Mouse (Mus musculus) CH12.LX (cell line): Measurements from ENCODE around the gene Dph1. TPM values are rescaled to one million over a fixed set of nuclear protein-coding genes. Genes with fewer than 3 reads are reported as not detected.
A peak's percentile ranks its signal among the peaks of the same experiment; 100 is the strongest.

Experiments used
- DNase-seq: peaks from one replicate; pipeline ENCODE4 v3.0.0-alpha.2; 2013; ENCODE audit errors: extremely low read depth
- H3K27ac ChIP-seq: 2 replicates; pipeline ENCODE4 v1.5.1; 2012; ENCODE audit warnings: low read depth, mild to moderate bottlenecking, control low read depth, moderate library complexity; ENCODE audit not compliant: insufficient read depth
- H3K27me3 ChIP-seq: replicated peaks from 2 replicates; pipeline ENCODE3; 2012; ENCODE audit warnings: inconsistent platforms
- H3K36me3 ChIP-seq, 2 experiments: replicated peaks in 1 of 2; 2 replicates each; pipeline versions ENCODE3 to v1.6.1; 2012; ENCODE audit warnings: inconsistent platforms in 1 of 2, low read length in 1 of 2, mild to moderate bottlenecking in 1 of 2, mixed read lengths in 1 of 2, moderate library complexity in 1 of 2; ENCODE audit not compliant: control insufficient read depth in 1 of 2, insufficient read depth in 1 of 2
- H3K4me1 ChIP-seq, 2 experiments: 2 replicates each; pipeline ENCODE4 v1.6.1; 2012; ENCODE audit warnings: inconsistent platforms in 1 of 2, moderate library complexity in 1 of 2; ENCODE audit not compliant: insufficient read depth in 2 of 2, control insufficient read depth in 1 of 2
- H3K4me2 ChIP-seq: 2 replicates; pipeline ENCODE4 v1.6.1; 2012; ENCODE audit warnings: low read depth, mild to moderate bottlenecking, control low read depth; ENCODE audit not compliant: poor library complexity, insufficient read depth, severe bottlenecking
- H3K4me3 ChIP-seq, 3 experiments: fragments of 150-350 bp in 1 of 3; sonication (generic) in 1 of 3; replicated peaks in 1 of 3; 2 replicates each; pipeline versions ENCODE3 to v1.5.1; 2011 to 2012; ENCODE audit warnings: low read depth in 2 of 3, low read length in 2 of 3, mild to moderate bottlenecking in 2 of 3, moderate library complexity in 2 of 3, control low read depth in 1 of 3, improper control_type of control experiment in 1 of 3, inconsistent platforms in 1 of 3, mixed read lengths in 1 of 3; ENCODE audit not compliant: poor library complexity in 1 of 3
- H3K79me2 ChIP-seq: replicated peaks from 2 replicates; pipeline ENCODE4 v1.6.1; 2012; ENCODE audit warnings: mild to moderate bottlenecking, moderate library complexity; ENCODE audit not compliant: control insufficient read depth, poor library complexity, insufficient read depth, severe bottlenecking; ENCODE audit errors: extremely low read depth
- H3K9ac ChIP-seq: 2 replicates; pipeline ENCODE4 v1.6.1; 2012; ENCODE audit warnings: low read depth, mild to moderate bottlenecking, control low read depth, moderate library complexity; ENCODE audit not compliant: insufficient read depth
- H3K9me3 ChIP-seq: replicated peaks from 2 replicates; pipeline ENCODE3; 2012; ENCODE audit warnings: low read length, inconsistent platforms, mixed read lengths
- BHLHE40 ChIP-seq: IDR thresholded peaks from 2 replicates; pipeline ENCODE4 v1.6.1; 2011; ENCODE audit warnings: mild to moderate bottlenecking, low read depth, low read length, improper control_type of control experiment
- CHD1 ChIP-seq: IDR thresholded peaks from 2 replicates; pipeline ENCODE4 v1.6.1; 2012; ENCODE audit warnings: low read depth, low read length, improper control_type of control experiment, inconsistent platforms
- CHD2 ChIP-seq: IDR thresholded peaks from 2 replicates; pipeline ENCODE4 v1.6.1; 2011; ENCODE audit warnings: low read length, improper control_type of control experiment
- CTCF ChIP-seq, 2 experiments: IDR thresholded peaks in 1 of 2; conservative IDR thresholded peaks in 1 of 2; 2 replicates each; pipeline ENCODE4 v1.5.1; 2011 to 2012; ENCODE audit warnings: low read depth in 2 of 2, low read length in 2 of 2, improper control_type of control experiment in 1 of 2, inconsistent platforms in 1 of 2, mild to moderate bottlenecking in 1 of 2, moderate library complexity in 1 of 2
- E2F4 ChIP-seq: IDR thresholded peaks from 2 replicates; pipeline ENCODE4 v1.6.1; 2011; ENCODE audit warnings: low read depth, low read length, improper control_type of control experiment; ENCODE audit not compliant: insufficient replicate concordance
- ELF1 ChIP-seq: IDR thresholded peaks from 2 replicates; pipeline ENCODE4 v1.6.1; 2014; ENCODE audit warnings: low read depth, mild to moderate bottlenecking, inconsistent platforms, low read length, improper control_type of control experiment
- ETS1 ChIP-seq: conservative IDR thresholded peaks from 2 replicates; pipeline ENCODE4 v1.6.1; 2012; ENCODE audit warnings: low read depth, mild to moderate bottlenecking, inconsistent platforms, low read length, improper control_type of control experiment, moderate library complexity
- GABPA ChIP-seq: IDR thresholded peaks from 2 replicates; pipeline ENCODE4 v1.6.1; 2012; ENCODE audit warnings: low read depth, low read length, improper control_type of control experiment, inconsistent platforms; ENCODE audit not compliant: insufficient replicate concordance
- HCFC1 ChIP-seq: IDR thresholded peaks from 2 replicates; pipeline ENCODE4 v1.6.1; 2012; ENCODE audit warnings: low read depth, mild to moderate bottlenecking, inconsistent platforms, low read length, improper control_type of control experiment
- IRF4 ChIP-seq: IDR thresholded peaks from 2 replicates; pipeline ENCODE4 v1.6.1; 2014; ENCODE audit warnings: low read depth, mild to moderate bottlenecking, inconsistent platforms, low read length, improper control_type of control experiment
- JUN ChIP-seq: IDR thresholded peaks from 2 replicates; pipeline ENCODE4 v1.6.1; 2011; ENCODE audit warnings: low read depth, mild to moderate bottlenecking, low read length, improper control_type of control experiment, moderate library complexity; ENCODE audit not compliant: insufficient read depth
- KAT2A ChIP-seq: IDR thresholded peaks from 2 replicates; pipeline ENCODE4 v1.6.1; 2012; ENCODE audit warnings: low read length, improper control_type of control experiment, inconsistent platforms; ENCODE audit not compliant: insufficient replicate concordance
- MAFK ChIP-seq: IDR thresholded peaks from 2 replicates; pipeline ENCODE4 v1.6.1; 2011; ENCODE audit warnings: low read length, improper control_type of control experiment; ENCODE audit not compliant: insufficient replicate concordance
- MAX ChIP-seq: IDR thresholded peaks from 2 replicates; pipeline ENCODE4 v1.6.1; 2011; ENCODE audit warnings: low read length, improper control_type of control experiment
- MAZ ChIP-seq: IDR thresholded peaks from 2 replicates; pipeline ENCODE4 v1.6.1; 2012; ENCODE audit warnings: low read depth, mild to moderate bottlenecking, inconsistent platforms, low read length, improper control_type of control experiment, moderate library complexity
- MEF2A ChIP-seq: IDR thresholded peaks from 2 replicates; pipeline ENCODE4 v1.6.1; 2014; ENCODE audit warnings: low read depth, mild to moderate bottlenecking, inconsistent platforms, low read length, improper control_type of control experiment, borderline replicate concordance
- MXI1 ChIP-seq: IDR thresholded peaks from 2 replicates; pipeline ENCODE4 v1.6.1; 2011; ENCODE audit warnings: mild to moderate bottlenecking, low read depth, low read length, improper control_type of control experiment
- MYC ChIP-seq: IDR thresholded peaks from 2 replicates; pipeline ENCODE4 v1.6.1; 2011; ENCODE audit warnings: low read depth, mild to moderate bottlenecking, improper control_type of control experiment, low read length
- NELFE ChIP-seq: IDR thresholded peaks from 2 replicates; pipeline ENCODE4 v1.6.1; 2011; ENCODE audit warnings: low read depth, low read length, improper control_type of control experiment
- NRF1 ChIP-seq: IDR thresholded peaks from 2 replicates; pipeline ENCODE4 v1.6.1; 2014; ENCODE audit warnings: low read depth, mild to moderate bottlenecking, inconsistent platforms, low read length, improper control_type of control experiment, moderate library complexity
- PAX5 ChIP-seq: IDR thresholded peaks from 2 replicates; pipeline ENCODE4 v1.6.1; 2012; ENCODE audit warnings: low read length, inconsistent platforms, mixed read lengths
- POLR2AphosphoS2 ChIP-seq: IDR thresholded peaks from 2 replicates; pipeline ENCODE4 v1.6.1; 2011; ENCODE audit warnings: low read depth, low read length, improper control_type of control experiment
- RAD21 ChIP-seq: IDR thresholded peaks from 2 replicates; pipeline ENCODE4 v1.6.1; 2011; ENCODE audit warnings: low read depth, mild to moderate bottlenecking, low read length, improper control_type of control experiment, moderate library complexity
- RCOR1 ChIP-seq: conservative IDR thresholded peaks from 2 replicates; pipeline ENCODE4 v1.6.1; 2012; ENCODE audit warnings: low read depth, mild to moderate bottlenecking, inconsistent platforms, low read length, improper control_type of control experiment
- SIN3A ChIP-seq: IDR thresholded peaks from 2 replicates; pipeline ENCODE4 v1.6.1; 2012; ENCODE audit warnings: low read length, improper control_type of control experiment, inconsistent platforms
- SMC3 ChIP-seq: IDR thresholded peaks from 2 replicates; pipeline ENCODE4 v1.6.1; 2011; ENCODE audit warnings: low read depth, low read length, improper control_type of control experiment
- TBP ChIP-seq: conservative IDR thresholded peaks from 2 replicates; pipeline ENCODE4 v1.6.1; 2011; ENCODE audit warnings: low read depth, low read length, improper control_type of control experiment
- TCF12 ChIP-seq: IDR thresholded peaks from 2 replicates; pipeline ENCODE4 v1.6.1; 2014; ENCODE audit warnings: low read depth, mild to moderate bottlenecking, inconsistent platforms, low read length, improper control_type of control experiment
- UBTF ChIP-seq: IDR thresholded peaks from 2 replicates; pipeline ENCODE4 v1.6.1; 2012; ENCODE audit warnings: low read depth, mild to moderate bottlenecking, inconsistent platforms, low read length, improper control_type of control experiment, moderate library complexity
- USF1 ChIP-seq: IDR thresholded peaks from 2 replicates; pipeline ENCODE4 v1.6.1; 2014; ENCODE audit warnings: low read depth, mild to moderate bottlenecking, inconsistent platforms, low read length, improper control_type of control experiment
- USF2 ChIP-seq: conservative IDR thresholded peaks from 2 replicates; pipeline ENCODE4 v1.6.1; 2011; ENCODE audit warnings: low read depth, low read length, improper control_type of control experiment
- ZC3H11A ChIP-seq: IDR thresholded peaks from 2 replicates; pipeline ENCODE4 v1.6.1; 2012; ENCODE audit warnings: low read depth, mild to moderate bottlenecking, inconsistent platforms, low read length, improper control_type of control experiment
- ZKSCAN1 ChIP-seq: IDR thresholded peaks from 2 replicates; pipeline ENCODE4 v1.6.1; 2012; ENCODE audit warnings: low read depth, inconsistent platforms, low read length, improper control_type of control experiment, borderline replicate concordance
- ZMIZ1 ChIP-seq: IDR thresholded peaks from 2 replicates; pipeline ENCODE4 v1.6.1; 2012; ENCODE audit warnings: low read depth, mild to moderate bottlenecking, inconsistent platforms, low read length, improper control_type of control experiment
- ZNF384 ChIP-seq: IDR thresholded peaks from 2 replicates; pipeline ENCODE4 v1.6.1; 2012; ENCODE audit warnings: low read depth, low read length, improper control_type of control experiment, inconsistent platforms
- dilution Hi-C: fragments of 300-500 bp; cut with MboI; formaldehyde crosslinking; loops from 2 replicates; pipeline ENCODE4 v1.14.3; 2020; ENCODE audit warnings: low sequenced_read_pairs; ENCODE audit not compliant: extremely low pct_unique_long_range_greater_than_20kb, extremely low pct_ligation_motif_present
- in situ Hi-C: fragments of 300-500 bp; cut with MboI; formaldehyde crosslinking; loops from 3 replicates; pipeline ENCODE4 v1.14.3; 2019; ENCODE audit warnings: low sequenced_read_pairs, low pct_ligation_motif_present, low pct_unique_long_range_greater_than_20kb, mixed read lengths
- polyA plus RNA-seq: library from polyadenylated mRNA; unstranded; fragments of >175 nt; gene quantifications from 2 replicates; pipeline ENCODE4 v1.2.1, GENCODE M21; 2012; ENCODE audit warnings: low read depth; ENCODE audit not compliant: insufficient read length
- total RNA-seq, 2 experiments: library from RNA; depleted of rRNA; stranded (reverse); fragments of 300-350 nt in 1 of 2; fragments of >200 nt in 1 of 2; gene quantifications; 2 replicates each; pipeline ENCODE4 v1.2.3; 2012 to 2014

The Dph1 gene
- total and polyA plus RNA-seq, 3 experiments = 47.7 to 57.0 (median 54.7) TPM

GRCm38 (mm10) chr11:75190371-75190724 lies 693 bp downstream of the Dph1 start (continued):
- 0 out of 2 replicates have a peak, but pooled peaks have one; percentile 12 for TF ChIP-seq CHD1
- peak; percentile 99 for TF ChIP-seq MAX
- peak; percentile 95 for TF ChIP-seq NELFE
- no peak; the same call in 1 of the 2 replicates for TF ChIP-seq RCOR1
- no peak; the same call in 1 of the 2 replicates for TF ChIP-seq ZNF384
- TF ChIP-seq POLR2AphosphoS2 = peak; percentile 76; the same call in 1 of the 2 replicates

- Histone ChIP-seq H3K4me3 (peak overlapping the region; percentile 69 to 100 (median 90)), H3K36me3 (peaks cover 3 to 24% of the 10 kb centered on the region in 2 experiments), H3K27me3 (peaks cover 30% of the 10 kb centered on the region), H3K27ac (no peak overlapping the region), H3K9me3 (peaks cover 8% of the 10 kb centered on the region), H3K79me2 (peaks cover 21% of the 10 kb centered on the region), H3K9ac (peak overlapping the region; percentile 77), H3K4me2 (peak overlapping the region; percentile 77), H3K4me1 (peaks cover 21 to 60% of the 10 kb centered on the region in 2 experiments)
- in situ Hi-C loops = loop anchor here (5.0 kb wide), 2 partner anchors 37 to 97 kb away; no protein-coding TSS in a partner anchor
- dilution Hi-C loops = no loop called here
- peak; percentile 48 for DNase-seq
- TF ChIP-seq PAX5 (no peak), CHD2 (no peak), GABPA (no peak), KAT2A (no peak), CHD1 (0 out of 2 replicates have a peak, but pooled peaks have one; percentile 79), NELFE (no peak), ZKSCAN1 (no peak), POLR2AphosphoS2 (no peak), IRF4 (no peak), JUN (no peak), MAZ (0 out of 2 replicates have a peak, but pooled peaks have one; percentile 27), ZNF384 (no peak), MAX (no peak), MXI1 (no peak), UBTF (0 out of 2 replicates have a peak, but pooled peaks have one; percentile 24), RAD21 (no peak), SMC3 (no peak), ZC3H11A (no peak), E2F4 (no peak), MAFK (no peak), TCF12 (no peak), MEF2A (no peak), CTCF (conservative IDR thresholded peaks at IDR 0.05 in 1 of 2, IDR thresholded peaks at IDR 0.05 in 1 of 2; ENCODE audit: low read depth in 2 of 2, low read length in 2 of 2) (no peak), MYC (no peak), BHLHE40 (peak; percentile 61), ELF1 (no peak), ZMIZ1 (no peak), ETS1 (no peak), TBP (no peak), NRF1 (no peak), HCFC1 (no peak; the same call in 1 of the 2 replicates), USF1 (no peak), USF2 (no peak), SIN3A (no peak)
Measured at GRCm38 (mm10) chr11:75189713-75190370, 1.2 kb downstream of the Dph1 start.
